Mouse (Mus musculus): ENCODE results near the gene Pde6c. TPM values are rescaled to one million over a fixed set of nuclear protein-coding genes. Genes with fewer than 3 reads are reported as not detected.

The Pde6c gene
- not detected for polyA plus RNA-seq (2014; fragmentation: Illumina TruSeq; extraction: RNeasy Lipid Tissue Mini Kit (QIAGEN cat#74804); ENCODE audit: low read depth, low replicate concordance)

GRCm38 (mm10) chr19:38132481-38132880 is at the start of gene Pde6c:
Pde6c (plus strand) TSS chr19:38132781.

GRCm38 (mm10) chr19:38096858-38097758 is 35.5 kb upstream of the Pde6c start, which contains the start of gene Ffar4:
Ffar4 (plus strand) TSS chr19:38097071.

GRCm38 (mm10) chr19:38125219-38125610 is 7.4 kb upstream of the Pde6c start, which contains the start of gene Rbp4:
Rbp4 (minus strand) TSS chr19:38125281.

GRCm38 (mm10) chr19:38223905-38224684 is 91.5 kb downstream of the Pde6c start, which contains the start of gene Fra10ac1:
Fra10ac1 (minus strand) TSS chr19:38224156.

Other genes with a start within 250 kb of the Pde6c start
- gene Myof, start 89.2 kb upstream of the Pde6c start, polyA plus RNA-seq (2014; fragmentation: Illumina TruSeq; extraction: RNeasy Lipid Tissue Mini Kit (QIAGEN cat#74804); ENCODE audit: low read depth, low replicate concordance), result 62.4 TPM
- gene Cep55, start 77.8 kb upstream of the Pde6c start, polyA plus RNA-seq (2014; fragmentation: Illumina TruSeq; extraction: RNeasy Lipid Tissue Mini Kit (QIAGEN cat#74804); ENCODE audit: low read depth, low replicate concordance), result 1.2 TPM
- 18.8 TPM for gene Ffar4, start 35.7 kb upstream of the Pde6c start, polyA plus RNA-seq (2014; fragmentation: Illumina TruSeq; extraction: RNeasy Lipid Tissue Mini Kit (QIAGEN cat#74804); ENCODE audit: low read depth, low replicate concordance)
- 248 TPM for gene Rbp4, start 7.5 kb upstream of the Pde6c start, polyA plus RNA-seq (2014; fragmentation: Illumina TruSeq; extraction: RNeasy Lipid Tissue Mini Kit (QIAGEN cat#74804); ENCODE audit: low read depth, low replicate concordance)
- gene Fra10ac1, start 91.4 kb downstream of the Pde6c start, polyA plus RNA-seq (2014; fragmentation: Illumina TruSeq; extraction: RNeasy Lipid Tissue Mini Kit (QIAGEN cat#74804); ENCODE audit: low read depth, low replicate concordance), result 19.0 TPM
- 0.48 TPM for gene Lgi1, start 131.8 kb downstream of the Pde6c start, polyA plus RNA-seq (2014; fragmentation: Illumina TruSeq; extraction: RNeasy Lipid Tissue Mini Kit (QIAGEN cat#74804); ENCODE audit: low read depth, low replicate concordance)

All from adipose tissue, adult 10 weeks (tissue).